Mouse (Mus musculus) forebrain, embryonic 11.5 days (tissue): ENCODE results near the gene Phf1. TPM values are rescaled to one million over a fixed set of nuclear protein-coding genes. Genes with fewer than 3 reads are reported as not detected.
A peak's percentile ranks its signal among the peaks of the same experiment; 100 is the strongest.
"Not testable (repeated sequence)": the region's sequence is repeated elsewhere in the genome, so short reads cannot be mapped to it uniquely, and the experiment has no call there.

Experiments
- ATAC-seq: fragments of 200-750 bp; cut with Nextera tagmentation; replicated peaks from 2 replicates; pipeline ENCODE4 v1.8.0; 2017; ENCODE audit warnings: moderate TSS enrichment; ENCODE audit not compliant: low FRiP score
- DNase-seq: peaks from one replicate; pipeline ENCODE4 v3.0.0-alpha.2; 2017; ENCODE audit warnings: low spot score
- H3K27ac ChIP-seq: fragments of 300-500 bp; sonication (generic); 2 replicates; pipeline ENCODE4 v1.5.1; 2014; ENCODE audit warnings: low read depth, low read length
- H3K27me3 ChIP-seq: fragments of 300-500 bp; sonication (generic); 2 replicates; pipeline ENCODE4 v1.6.1; 2014; ENCODE audit warnings: mild to moderate bottlenecking, low read length, mixed read lengths; ENCODE audit not compliant: control insufficient read depth, insufficient read depth
- H3K36me3 ChIP-seq: fragments of 300-500 bp; sonication (generic); 2 replicates; pipeline ENCODE4 v1.6.1; 2014; ENCODE audit warnings: mild to moderate bottlenecking, low read length, moderate library complexity, mixed read lengths; ENCODE audit not compliant: control insufficient read depth, insufficient read depth
- H3K4me1 ChIP-seq: fragments of 300-500 bp; sonication (generic); replicated peaks from 2 replicates; pipeline ENCODE4 v1.6.1; 2014; ENCODE audit warnings: low read length, mixed read lengths; ENCODE audit not compliant: control insufficient read depth, insufficient read depth
- H3K4me2 ChIP-seq: fragments of 300-500 bp; sonication (generic); 2 replicates; pipeline ENCODE4 v1.6.1; 2014; ENCODE audit warnings: low read depth, mild to moderate bottlenecking, low read length, moderate library complexity, mixed read lengths; ENCODE audit not compliant: severe bottlenecking
- H3K4me3 ChIP-seq: fragments of 300-500 bp; sonication (generic); 2 replicates; pipeline ENCODE4 v1.5.1; 2014; ENCODE audit warnings: low read depth, low read length
- H3K9ac ChIP-seq: fragments of 300-500 bp; sonication (generic); 2 replicates; pipeline ENCODE4 v1.6.1; 2014; ENCODE audit warnings: low read length
- H3K9me3 ChIP-seq: fragments of 300-500 bp; sonication (generic); 2 replicates; pipeline ENCODE4 v1.6.1; 2016; ENCODE audit warnings: low read length, mixed read lengths; ENCODE audit not compliant: control insufficient read depth
- WGBS: fragments of 180-500 bp; shearing (Covaris S2); extraction: QIAGEN DNeasy Blood & Tissue Kit; methylation state at CpG from one replicate; pipeline ENCODE4 v1.1.7; 2014; 5-methylcytosine and 5-hydroxymethylcytosine counted together
- polyA plus RNA-seq: library from polyadenylated mRNA; unstranded; fragments of >200 nt; fragmentation: Nextera tagmentation; extraction: Ambion mirVana; gene quantifications from 2 replicates; pipeline ENCODE4 v1.2.1, GENCODE M21; 2014

Gene Phf1
- polyA plus RNA-seq, 1 experiment from 2014 or later: 4.5 TPM

GRCm38 (mm10) chr17:26972703-26973574, 40.1 kb downstream of the Phf1 start, which contains the start of gene Zbtb9:
Zbtb9 (plus strand) TSS chr17:26973167.
- Histone ChIP-seq H3K27me3 (no peaks in the 10 kb centered on the region), H3K4me1 (peaks cover 5% of the 10 kb centered on the region; the same call in 1 of the 2 replicates), H3K4me2 (peak within 1 kb of the TSS; percentile 93), H3K27ac (peak within 1 kb of the TSS; percentile 39; the same call in 1 of the 2 replicates), H3K36me3 (peaks cover 9% of the 10 kb centered on the region; the same call in 1 of the 2 replicates), H3K9ac (peak within 1 kb of the TSS; percentile 81), H3K9me3 (no peaks in the 10 kb centered on the region), H3K4me3 (peak within 1 kb of the TSS; percentile 82)
- ATAC-seq (peak; percentile 99), DNase-seq (peak; percentile 98)
- WGBS: under 1% methylated on average over 75 of the region's 75 CpGs

DNA sequence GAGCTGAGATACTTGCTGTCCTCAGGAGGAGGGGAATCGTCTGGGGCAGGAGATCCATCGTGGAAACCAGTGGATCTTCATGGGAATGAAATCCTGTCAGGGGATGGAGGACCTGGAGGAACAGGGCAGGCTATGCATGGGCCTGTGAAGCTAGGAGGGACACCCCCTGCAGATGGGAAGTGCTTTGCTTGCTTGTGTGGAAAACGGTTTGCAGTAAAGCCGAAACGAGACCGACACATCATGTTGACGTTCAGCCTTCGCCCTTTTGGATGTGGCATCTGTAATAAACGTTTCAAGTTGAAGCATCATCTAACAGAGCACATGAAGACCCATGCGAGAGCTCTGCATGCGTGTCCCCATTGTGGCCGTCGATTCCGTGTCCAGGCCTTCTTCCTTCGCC, 41.7 kb downstream of the Phf1 start:
- Histone ChIP-seq H3K9ac (no peak overlapping the region), H3K4me3 (no peak overlapping the region), H3K4me1 (peaks cover 5% of the 10 kb centered on the region; the same call in 1 of the 2 replicates), H3K36me3 (peaks cover 10% of the 10 kb centered on the region; the same call in 1 of the 2 replicates), H3K27me3 (no peaks in the 10 kb centered on the region), H3K4me2 (no peak overlapping the region), H3K27ac (no peak overlapping the region), H3K9me3 (no peaks in the 10 kb centered on the region)
- 92% methylated on average over 15 of the region's 15 CpGs for WGBS
- DNase-seq: peak; percentile 40
- ATAC-seq: no peak

GRCm38 (mm10) chr17:26975415-26975814, 42.6 kb downstream of the Phf1 start:
- DNase-seq (no peak), ATAC-seq (no peak)
- Histone ChIP-seq H3K4me2 (no peak overlapping the region), H3K9ac (no peak overlapping the region), H3K27ac (no peak overlapping the region), H3K9me3 (no peaks in the 10 kb centered on the region), H3K27me3 (no peaks in the 10 kb centered on the region), H3K4me3 (no peak overlapping the region), H3K36me3 (peaks cover 10% of the 10 kb centered on the region; the same call in 1 of the 2 replicates), H3K4me1 (peaks cover 5% of the 10 kb centered on the region; the same call in 1 of the 2 replicates)

- WGBS: 91% methylated on average over 6 of the region's 6 CpGs
- ATAC-seq, H3K9me3 ChIP-seq, H3K27me3 ChIP-seq, DNase-seq, H3K4me1 ChIP-seq, H3K27ac ChIP-seq, H3K4me2 ChIP-seq, H3K4me3 ChIP-seq, H3K9ac ChIP-seq: not testable (repeated sequence)
- peaks cover 10% of the 10 kb centered on the region; the same call in 1 of the 2 replicates for H3K36me3 ChIP-seq
Observed at GRCm38 (mm10) chr17:26977354-26977753, 44.5 kb downstream of the Phf1 start.

DNA sequence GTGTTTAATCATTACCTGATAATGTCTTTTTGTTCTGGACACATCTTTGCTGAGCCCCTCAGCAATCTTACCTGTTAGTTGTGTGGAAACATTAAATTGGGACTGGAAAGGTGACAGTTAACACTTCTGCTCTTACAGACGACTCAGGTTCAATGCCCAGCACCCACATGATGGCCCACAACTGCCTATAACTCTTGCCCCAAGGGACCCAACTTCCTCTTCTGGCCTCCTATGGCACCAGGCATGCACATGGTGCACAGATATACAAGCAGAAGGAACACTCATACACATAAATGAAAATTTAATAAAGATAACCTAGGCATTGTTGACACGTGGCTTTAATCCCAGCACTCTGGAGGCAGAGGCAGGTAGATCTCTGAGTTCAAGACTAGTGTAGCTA, 46.6 kb downstream of the Phf1 start:
- H3K27ac ChIP-seq: no peak overlapping the region
- DNase-seq (no peak), ATAC-seq (no peak)
- H3K9me3 ChIP-seq: no peaks in the 10 kb centered on the region
- H3K9ac ChIP-seq: no peak overlapping the region
- no peak overlapping the region for H3K4me2 ChIP-seq
- H3K27me3 ChIP-seq: no peaks in the 10 kb centered on the region
- H3K4me1 ChIP-seq: no peaks in the 10 kb centered on the region
- WGBS: 80% methylated on average over 2 of the region's 2 CpGs
- H3K4me3 ChIP-seq: no peak overlapping the region
- H3K36me3 ChIP-seq: peaks cover 10% of the 10 kb centered on the region; the same call in 1 of the 2 replicates

GRCm38 (mm10) chr17:26981050-26981449, 48.2 kb downstream of the Phf1 start:
- Histone ChIP-seq H3K36me3 (peaks cover 3% of the 10 kb centered on the region; the same call in 1 of the 2 replicates), H3K27ac (no peak overlapping the region), H3K27me3 (no peaks in the 10 kb centered on the region), H3K4me1 (no peaks in the 10 kb centered on the region), H3K4me3 (no peak overlapping the region), H3K9ac (no peak overlapping the region), H3K9me3 (no peaks in the 10 kb centered on the region), H3K4me2 (no peak overlapping the region)
- DNase-seq (no peak), ATAC-seq (no peak)
- 78% methylated on average over 2 of the region's 2 CpGs for WGBS

DNA sequence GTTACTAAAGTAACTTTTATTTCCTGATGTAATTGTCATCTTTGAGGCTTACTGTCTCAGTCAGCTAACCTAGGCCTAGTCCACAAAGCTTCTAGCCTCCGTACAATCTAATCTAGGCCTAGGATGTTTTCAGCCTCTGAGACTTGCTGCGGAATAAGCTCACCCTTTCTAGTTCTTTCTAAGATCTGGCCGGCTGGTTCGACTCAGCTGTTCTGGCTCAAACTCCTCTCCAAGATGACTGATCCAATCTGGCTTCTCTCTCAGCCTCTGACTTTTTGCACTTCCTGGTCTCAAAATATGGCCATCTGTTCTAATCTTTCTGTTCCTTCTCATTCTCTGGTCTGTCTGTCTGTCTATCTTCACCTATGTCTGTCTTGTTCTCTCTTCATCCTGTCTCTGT, 50.5 kb downstream of the Phf1 start:
- 97% methylated on average over 4 of the region's 4 CpGs for WGBS
- H3K9me3 ChIP-seq: no peaks in the 10 kb centered on the region

GRCm38 (mm10) chr17:26985503-26986179, 52.8 kb downstream of the Phf1 start:
- no peak overlapping the region for H3K27ac ChIP-seq
- WGBS: 91% methylated on average over 10 of the region's 10 CpGs
- no peak overlapping the region for H3K4me2 ChIP-seq
- H3K4me1 ChIP-seq: no peaks in the 10 kb centered on the region
- DNase-seq (no peak), ATAC-seq (no peak)
- no peaks in the 10 kb centered on the region for H3K36me3 ChIP-seq
- H3K27me3 ChIP-seq: no peaks in the 10 kb centered on the region
- H3K9ac ChIP-seq: no peak overlapping the region
- H3K9me3 ChIP-seq: no peaks in the 10 kb centered on the region
- H3K4me3 ChIP-seq: no peak overlapping the region

More for the DNA sequence above, 50.5 kb downstream of the Phf1 start:
- Histone ChIP-seq H3K27ac (no peak overlapping the region), H3K27me3 (no peaks in the 10 kb centered on the region), H3K36me3 (peaks cover 2% of the 10 kb centered on the region; the same call in 1 of the 2 replicates), H3K4me2 (no peak overlapping the region), H3K4me1 (no peaks in the 10 kb centered on the region), H3K4me3 (no peak overlapping the region), H3K9ac (no peak overlapping the region)
- DNase-seq (no peak), ATAC-seq (no peak)
